In genomic region chr12:8892876-8893532, GRCm38 (mm10) we compare ENCODE assay signal across 11 mouse cellular contexts. TPM values are rescaled to one million over a fixed set of nuclear protein-coding genes. Genes with fewer than 3 reads are reported as not detected.
A peak's percentile ranks its signal among the peaks of the same experiment; 100 is the strongest.
DNase-seq lines count a peak whose midpoint lies in the region; ATAC-seq lines count a peak whose summit lies in the region.
"Had no signal": no experiment of that assay in that cellular context is flagged by ENCODE, and none has a peak within 500 bp of the region (broad histone marks: within the 10 kb centered on the region; RNA-seq: fewer than 3 reads in every experiment).

No protein-coding gene starts in this region.

- no peaks in the 10 kb centered on the region for H3K27me3 ChIP-seq in kidney, embryonic 14.5 days (ENCODE audit: control insufficient read depth, insufficient read depth, low read length)
- H3K27me3 ChIP-seq in embryonic facial prominence, embryonic 12.5 days, result no peaks in the 10 kb centered on the region
- no peaks in the 10 kb centered on the region for H3K27me3 ChIP-seq in midbrain, embryonic 10.5 days (ENCODE audit: low read depth, poor library complexity, severe bottlenecking)

- peak overlapping the region; percentile 22; the same call in 1 of the 2 replicates for H3K4me3 ChIP-seq in kidney, embryonic 14.5 days (ENCODE audit: low read length)
- H3K4me3 ChIP-seq in embryonic facial prominence, embryonic 12.5 days, result no peak overlapping the region
- peak overlapping the region; percentile 32 for H3K4me3 ChIP-seq in midbrain, embryonic 10.5 days

- H3K9ac ChIP-seq in kidney, embryonic 14.5 days (ENCODE audit: low read depth, low read length), result no peak overlapping the region; the same call in 1 of the 2 replicates
- H3K9ac ChIP-seq in embryonic facial prominence, embryonic 12.5 days, result no peak overlapping the region

- no peaks in the 10 kb centered on the region for H3K9me3 ChIP-seq in kidney, embryonic 14.5 days (ENCODE audit: control insufficient read depth, low read length)
- no peaks in the 10 kb centered on the region for H3K9me3 ChIP-seq in embryonic facial prominence, embryonic 12.5 days
- H3K9me3 ChIP-seq in midbrain, embryonic 10.5 days (replicated peaks), result no peaks in the 10 kb centered on the region

- 22% methylated on average over 18 of the region's 21 CpGs for WGBS in kidney, embryonic 14.5 days
- 44% methylated on average over 15 of the region's 21 CpGs for WGBS in embryonic facial prominence, embryonic 12.5 days
- 45% methylated on average over 14 of the region's 21 CpGs for WGBS in midbrain, embryonic 10.5 days

- 0 out of 2 replicates have a peak, but pooled peaks have one; percentile 20 for ATAC-seq in kidney, embryonic 14.5 days (ENCODE audit: low FRiP score, low TSS enrichment)
- no peak for ATAC-seq in embryonic facial prominence, embryonic 12.5 days (ENCODE audit: insufficient number of reproducible peaks, insufficient read depth, low FRiP score, low TSS enrichment)

- no peak overlapping the region for H3K27ac ChIP-seq in kidney, embryonic 14.5 days (ENCODE audit: low read depth, low read length)
- H3K27ac ChIP-seq in embryonic facial prominence, embryonic 12.5 days, result no peak overlapping the region
- H3K27ac ChIP-seq in midbrain, embryonic 10.5 days (replicated peaks), result peak overlapping the region; percentile 59

- no peaks in the 10 kb centered on the region for H3K36me3 ChIP-seq in kidney, embryonic 14.5 days (ENCODE audit: control insufficient read depth, insufficient read depth, low read length)
- H3K36me3 ChIP-seq in embryonic facial prominence, embryonic 12.5 days, result no peaks in the 10 kb centered on the region
- H3K36me3 ChIP-seq in midbrain, embryonic 10.5 days, result no peaks in the 10 kb centered on the region

- DNase-seq in kidney, postnatal 14 days, result no peak
- DNase-seq in brain, adult 2 months (ENCODE audit: low read depth, low spot score), result peak; percentile 22
- DNase-seq in midbrain, embryonic 10.5 days (ENCODE audit: low spot score), result peak; percentile 42
- DNase-seq in layer of hippocampus, adult 9-10 months (ENCODE audit: low spot score), result no peak
- no peak for DNase-seq in layer of hippocampus, adult 11-12 months (ENCODE audit: low spot score)
- DNase-seq in thymus, postnatal 25 days, result no peak
- DNase-seq: cerebellum, adult 9-10 months; left cerebral cortex, postnatal 4 days had no signal

- H3K4me2 ChIP-seq in kidney, embryonic 14.5 days (replicated peaks; ENCODE audit: low read depth, low read length), result peak overlapping the region; percentile 39
- peak overlapping the region; percentile 21; the same call in 1 of the 2 replicates for H3K4me2 ChIP-seq in embryonic facial prominence, embryonic 12.5 days (replicated peaks)

- 0 out of 2 replicates have a peak, but pooled peaks cover 5% of the 10 kb centered on the region for H3K4me1 ChIP-seq in kidney, embryonic 14.5 days (ENCODE audit: control insufficient read depth, insufficient read depth, low read length)
- peaks cover 16% of the 10 kb centered on the region; the same call in 1 of the 2 replicates for H3K4me1 ChIP-seq in embryonic facial prominence, embryonic 12.5 days
- H3K4me1 ChIP-seq in midbrain, embryonic 10.5 days, result peaks cover 16% of the 10 kb centered on the region

RNA-seq across cellular contexts. Expression of gene Laptm4a, which starts 28.5 kb away (rescaled TPM):
- polyA plus RNA-seq in kidney, embryonic 14.5 days (2014; fragmentation: Nextera tagmentation; extraction: Ambion mirVana), result 140 and 337 TPM in 2 replicates
- 271 and 307 TPM in 2 replicates for polyA plus RNA-seq in embryonic facial prominence, embryonic 12.5 days (2016; fragmentation: Nextera tagmentation; extraction: Ambion mirVana)
- 144 and 174 TPM in 2 replicates for polyA plus RNA-seq in midbrain, embryonic 10.5 days (2016; fragmentation: Nextera tagmentation; extraction: Ambion mirVana)

RNA-seq across cellular contexts. Expression of gene Matn3, which starts 54.7 kb away (rescaled TPM):
- 0.11 and 0.37 TPM in 2 replicates for polyA plus RNA-seq in kidney, embryonic 14.5 days (2014; fragmentation: Nextera tagmentation; extraction: Ambion mirVana)
- 2.0 and 2.1 TPM in 2 replicates for polyA plus RNA-seq in embryonic facial prominence, embryonic 12.5 days (2016; fragmentation: Nextera tagmentation; extraction: Ambion mirVana)
- 2.7 and 4.7 TPM in 2 replicates for polyA plus RNA-seq in midbrain, embryonic 10.5 days (2016; fragmentation: Nextera tagmentation; extraction: Ambion mirVana)
- polyA plus RNA-seq: gonadal fat pad, adult 2 months had no signal

Comparison
In these comparisons a context has a peak if more than half of its experiments do, and no peak if none do; other contexts are left out.
1. DNase-seq: peak in brain, adult 2 months (single experiment) and midbrain, embryonic 10.5 days (single experiment); none in kidney, postnatal 14 days (single experiment), layer of hippocampus, adult 9-10 months (single experiment), layer of hippocampus, adult 11-12 months (single experiment) and thymus, postnatal 25 days (single experiment).